Mouse (Mus musculus) liver, postnatal 0 days (tissue): Measurements from ENCODE around the gene Dlg2.

Source experiments
- CTCF ChIP-seq: sonication (generic); IDR thresholded peaks from 2 replicates; pipeline ENCODE4 v1.5.1; 2016; ENCODE audit warnings: antibody characterized with exemption, low read depth
- EP300 ChIP-seq: IDR thresholded peaks from 2 replicates; pipeline ENCODE4 v1.6.1; 2016; ENCODE audit warnings: antibody characterized with exemption, low read depth, mild to moderate bottlenecking

DNA sequence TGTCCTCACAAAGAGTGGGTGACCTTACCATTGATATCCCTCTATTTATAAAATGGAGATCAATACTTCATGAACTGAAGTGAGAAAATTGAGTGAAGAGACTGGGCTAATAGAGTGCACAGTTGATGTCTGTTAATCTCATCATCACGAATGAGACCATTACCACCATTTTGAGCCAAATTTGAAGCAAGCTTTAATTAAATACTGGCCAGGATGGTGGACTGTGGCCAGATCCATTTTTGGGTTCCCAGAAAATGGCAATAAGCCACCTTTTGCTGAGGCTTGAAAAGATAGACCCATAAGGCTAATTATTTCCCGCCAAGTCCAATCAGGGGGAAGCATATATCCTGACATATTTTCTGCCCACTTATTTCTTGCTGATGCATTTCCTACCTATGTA is 1421.0 kb downstream of the Dlg2 start:
- TF ChIP-seq CTCF (no peak), EP300 (no peak)
